Mouse (Mus musculus) olfactory bulb, adult 2 months (tissue): Measurements from ENCODE around the gene Dis3l2.

ENCODE experiments used
- CTCF ChIP-seq: fragments of 200-500 bp; IDR thresholded peaks from 2 replicates; pipeline ENCODE4 v1.5.1; 2012; ENCODE audit warnings: low read depth, mild to moderate bottlenecking, low read length, moderate library complexity; ENCODE audit not compliant: insufficient read depth
- POLR2A ChIP-seq: fragments of 200-500 bp; IDR thresholded peaks from 2 replicates; pipeline ENCODE4 v1.6.1; 2012; ENCODE audit warnings: mild to moderate bottlenecking, low read depth, low read length, moderate library complexity; ENCODE audit not compliant: insufficient read depth

DNA sequence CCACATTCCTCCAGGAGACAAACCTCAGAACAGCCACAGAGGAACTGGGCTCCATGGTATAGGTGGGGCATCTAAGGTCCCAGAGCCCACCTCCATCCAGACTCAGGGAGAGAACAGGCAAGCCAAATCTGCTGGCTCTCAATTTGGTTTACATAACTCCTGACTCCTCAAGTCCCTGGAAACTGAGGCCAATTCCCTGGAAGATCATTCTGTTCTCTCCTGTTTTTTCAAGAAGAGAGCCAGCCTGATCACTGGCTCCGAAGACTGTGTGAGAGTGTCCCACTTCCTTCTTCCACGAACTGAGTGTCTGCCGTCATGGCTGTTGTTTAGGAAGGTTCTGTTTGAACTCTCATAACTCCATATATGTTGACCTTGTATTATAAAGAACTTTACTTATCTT, 305.5 kb downstream of the Dis3l2 start:
- TF ChIP-seq CTCF (no peak), POLR2A (no peak)
